Mouse (Mus musculus): ENCODE results near the gene Ttf1. TPM values are rescaled to one million over a fixed set of nuclear protein-coding genes. Genes with fewer than 3 reads are reported as not detected.

Ttf1 gene
- total RNA-seq (2021) = 10 to 100 TPM in 1 of 2 experiments, 1 to 10 TPM in 1; 9.1 to 12.8 TPM

GRCm38 (mm10) chr2:29060135-29060597, at the start of gene Ttf1:
Gene Ttf1 (plus strand): TSS chr2:29060262.
- DNase-seq (ENCODE audit: extremely low spot score in 1 of 2, low spot score in 1 of 2) = peak; percentile 74 to 77

- no peak for DNase-seq (ENCODE audit: extremely low spot score in 1 of 2, low spot score in 1 of 2)
Observed at GRCm38 (mm10) chr2:29012523-29012922, 47.5 kb upstream of the Ttf1 start.

- no peak for DNase-seq (ENCODE audit: extremely low spot score in 1 of 2, low spot score in 1 of 2)
Observed at GRCm38 (mm10) chr2:29016599-29017587, 43.2 kb upstream of the Ttf1 start.

- DNase-seq (ENCODE audit: extremely low spot score in 1 of 2, low spot score in 1 of 2) = no peak
Observed at GRCm38 (mm10) chr2:29018680-29019079, 41.4 kb upstream of the Ttf1 start.

GRCm38 (mm10) chr2:29021025-29021424, 39.0 kb upstream of the Ttf1 start:
- DNase-seq (ENCODE audit: extremely low spot score in 1 of 2, low spot score in 1 of 2) = no peak

- DNase-seq (ENCODE audit: extremely low spot score in 1 of 2, low spot score in 1 of 2) = no peak
Observed at GRCm38 (mm10) chr2:29023001-29023400, 37.1 kb upstream of the Ttf1 start.

GRCm38 (mm10) chr2:29025284-29025683, 34.8 kb upstream of the Ttf1 start:
- no peak for DNase-seq (ENCODE audit: extremely low spot score in 1 of 2, low spot score in 1 of 2)

- no peak for DNase-seq (ENCODE audit: extremely low spot score in 1 of 2, low spot score in 1 of 2)
Observed at GRCm38 (mm10) chr2:29030048-29030734, 29.9 kb upstream of the Ttf1 start.

GRCm38 (mm10) chr2:29031951-29032350, 28.1 kb upstream of the Ttf1 start:
- DNase-seq (ENCODE audit: extremely low spot score in 1 of 2, low spot score in 1 of 2) = no peak

GRCm38 (mm10) chr2:29034542-29035475, 25.3 kb upstream of the Ttf1 start:
- no peak for DNase-seq (ENCODE audit: extremely low spot score in 1 of 2, low spot score in 1 of 2)

- DNase-seq (ENCODE audit: extremely low spot score in 1 of 2, low spot score in 1 of 2) = no peak
Observed at GRCm38 (mm10) chr2:29035698-29036097, 24.4 kb upstream of the Ttf1 start.

GRCm38 (mm10) chr2:29039741-29040140, 20.3 kb upstream of the Ttf1 start:
- no peak for DNase-seq (ENCODE audit: extremely low spot score in 1 of 2, low spot score in 1 of 2)

- DNase-seq (ENCODE audit: extremely low spot score in 1 of 2, low spot score in 1 of 2) = no peak
Observed at GRCm38 (mm10) chr2:29040594-29041476, 19.2 kb upstream of the Ttf1 start.

- DNase-seq (ENCODE audit: extremely low spot score in 1 of 2, low spot score in 1 of 2) = no peak
Observed at GRCm38 (mm10) chr2:29041477-29041768, 18.6 kb upstream of the Ttf1 start.

GRCm38 (mm10) chr2:29042124-29042523, 17.9 kb upstream of the Ttf1 start:
- no peak for DNase-seq (ENCODE audit: extremely low spot score in 1 of 2, low spot score in 1 of 2)

GRCm38 (mm10) chr2:29046151-29046550, 13.9 kb upstream of the Ttf1 start:
- DNase-seq (ENCODE audit: extremely low spot score in 1 of 2, low spot score in 1 of 2) = no peak

- no peak for DNase-seq (ENCODE audit: extremely low spot score in 1 of 2, low spot score in 1 of 2)
Observed at GRCm38 (mm10) chr2:29051932-29052331, 8.1 kb upstream of the Ttf1 start.

- peak; percentile 34 to 76 for DNase-seq (ENCODE audit: extremely low spot score in 1 of 2, low spot score in 1 of 2)
Observed at GRCm38 (mm10) chr2:29052943-29053454, 7.1 kb upstream of the Ttf1 start.
